Mouse (Mus musculus) lung, adult 18-20 months (tissue): Measurements from ENCODE around the gene D930020B18Rik.

Source experiments
- DNase-seq, 2 experiments: peaks; one replicate each; pipeline ENCODE4 v3.0.0; 2022; ENCODE audit warnings: mixed read lengths in 2 of 2

The D930020B18Rik gene

DNA sequence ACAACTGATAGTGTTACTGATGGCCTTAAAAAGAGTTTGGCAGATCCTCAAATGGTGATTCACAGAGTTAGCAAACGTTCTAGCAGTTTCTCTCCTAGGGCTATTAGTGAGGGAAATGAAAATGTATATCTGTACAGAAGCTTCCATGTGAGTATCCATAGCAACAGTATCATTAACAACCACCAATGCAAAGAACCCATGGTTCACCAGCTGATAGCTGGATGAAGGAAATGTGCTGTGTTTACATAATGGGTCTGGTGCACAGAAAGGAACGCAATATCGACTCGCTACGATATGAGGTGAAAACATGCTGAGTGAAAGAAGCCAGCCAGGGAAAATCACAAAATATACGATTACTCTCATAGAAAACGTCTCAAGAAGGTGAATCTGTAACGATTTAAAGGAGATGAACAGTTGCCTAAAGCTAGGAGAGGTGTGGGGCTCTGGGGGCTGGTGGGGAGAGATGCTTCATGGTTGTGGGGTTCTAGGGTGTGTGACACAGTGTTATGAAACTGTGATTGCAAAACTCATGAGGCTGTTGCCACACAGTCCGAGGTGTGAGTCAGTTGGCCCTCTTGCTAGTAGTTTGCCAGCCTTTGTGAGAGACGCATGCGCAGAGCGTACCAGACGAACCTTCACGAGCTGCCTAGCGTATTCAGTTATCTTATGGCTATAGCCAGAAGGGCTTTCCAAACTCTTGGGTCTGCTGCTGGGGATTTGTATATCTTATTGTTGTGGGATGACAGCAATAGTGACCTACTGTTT is 64.2 kb downstream of the D930020B18Rik start:
- peak; percentile 65 to 69 for DNase-seq

DNA sequence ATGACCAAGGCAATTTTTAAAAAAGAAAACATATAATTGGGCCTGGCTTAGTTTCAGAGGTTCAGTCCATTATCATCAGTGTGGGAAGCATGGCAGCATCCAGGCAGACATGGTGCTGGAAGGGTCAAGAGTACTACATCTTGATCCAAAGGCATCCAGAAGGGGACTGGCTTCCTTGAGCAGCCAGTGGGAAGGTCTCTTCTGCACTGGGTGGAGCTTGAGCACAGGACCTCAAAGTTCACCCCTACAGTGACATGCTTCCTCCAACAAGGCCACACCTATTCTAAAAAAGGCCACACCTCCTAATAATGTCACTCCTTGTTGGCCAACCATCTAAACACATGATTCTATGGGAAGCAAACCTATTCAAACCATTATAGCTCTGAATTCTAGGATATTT is 75.5 kb downstream of the D930020B18Rik start:
- DNase-seq: no peak

DNA sequence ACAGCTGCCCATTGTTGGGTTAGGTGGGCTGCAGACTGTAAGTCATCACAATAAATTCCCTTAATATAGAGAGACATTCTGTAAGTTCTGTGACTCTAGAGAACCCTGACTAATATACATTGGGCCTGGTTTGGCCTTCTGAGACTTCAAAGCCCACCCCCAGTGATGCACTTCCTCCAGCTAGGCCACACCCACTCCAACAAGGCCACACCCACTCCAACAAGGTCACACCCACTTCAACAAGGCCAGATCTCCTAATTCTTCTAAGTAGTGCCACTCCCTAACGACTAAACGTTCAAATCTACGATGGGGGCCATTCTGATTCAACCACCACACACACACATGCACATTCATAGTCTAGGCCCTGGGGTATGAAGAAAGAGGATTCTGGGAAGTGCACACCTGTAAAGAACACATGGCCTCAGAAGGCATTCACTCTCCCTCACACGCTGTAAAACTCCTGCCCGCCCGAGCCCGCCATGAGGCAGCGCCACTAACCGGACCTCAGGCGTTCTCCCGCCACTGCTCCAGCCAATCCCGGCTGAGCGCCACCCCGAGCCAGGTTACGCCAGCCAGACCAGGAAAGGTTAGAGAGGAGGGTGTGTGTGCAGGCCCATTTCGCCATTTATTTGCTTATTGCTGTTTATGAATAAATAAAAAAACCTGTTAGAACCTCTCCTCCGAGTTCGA is 77.7 kb downstream of the D930020B18Rik start:
- DNase-seq: no peak

DNA sequence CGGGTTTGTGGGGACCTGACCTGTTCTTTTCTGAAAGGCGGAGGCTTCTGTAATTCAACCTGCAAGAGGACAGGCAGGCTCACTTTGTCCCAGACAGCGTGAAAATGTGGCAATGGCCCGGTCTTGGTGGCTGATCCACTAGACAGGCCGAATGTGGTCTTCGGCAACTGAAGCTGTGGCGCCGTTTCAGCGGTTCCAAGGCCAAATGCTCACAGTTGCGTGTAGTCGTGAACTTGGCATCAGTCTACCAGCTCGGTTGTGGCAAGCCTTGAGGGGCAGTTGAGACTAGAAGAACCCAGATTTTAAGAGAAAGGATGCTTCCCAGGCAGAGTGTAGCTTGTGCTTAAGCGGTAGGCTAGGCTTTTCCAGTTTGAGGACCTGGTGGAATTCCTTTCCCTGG is 79.3 kb downstream of the D930020B18Rik start:
- DNase-seq: no peak

DNA sequence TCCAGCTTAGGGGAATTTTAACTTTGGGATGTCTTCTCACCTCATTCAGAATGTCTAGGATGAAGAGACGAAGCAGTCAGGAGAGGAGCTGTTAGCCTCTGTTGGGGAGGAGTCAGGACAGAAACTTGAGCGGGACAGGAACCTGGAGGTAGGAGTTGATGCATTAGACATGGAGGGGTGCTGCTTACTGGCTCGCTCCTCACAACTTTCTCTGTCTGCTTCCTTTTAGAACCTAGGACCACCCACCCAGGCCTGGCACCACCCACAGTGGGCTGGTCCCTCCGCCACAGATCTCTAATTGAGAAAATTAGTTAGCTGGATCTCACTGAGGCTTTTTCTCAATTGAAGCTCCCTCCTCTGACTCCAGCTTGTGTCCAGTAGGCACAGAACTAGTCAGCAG is 85.1 kb downstream of the D930020B18Rik start:
- DNase-seq: no peak

DNA sequence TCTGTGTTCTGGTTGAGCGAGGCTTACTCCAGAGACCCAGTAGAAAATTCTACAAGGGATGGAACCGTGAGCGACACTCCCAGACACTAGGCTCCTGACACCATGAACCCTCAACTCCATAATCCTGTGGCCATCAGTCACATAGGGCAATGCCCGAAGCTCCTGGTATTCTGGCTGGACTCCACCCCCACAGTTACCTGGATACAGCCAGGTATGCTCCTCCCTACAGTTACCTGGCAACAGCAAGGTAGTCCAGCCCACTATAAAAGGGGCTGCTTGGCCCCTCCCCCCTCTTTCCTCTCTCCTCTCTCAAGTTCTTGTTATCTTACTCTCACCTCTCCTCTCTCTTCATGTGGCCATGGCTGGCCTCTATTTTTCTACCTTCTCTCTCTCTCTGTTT is 85.8 kb downstream of the D930020B18Rik start:
- DNase-seq: no peak

DNA sequence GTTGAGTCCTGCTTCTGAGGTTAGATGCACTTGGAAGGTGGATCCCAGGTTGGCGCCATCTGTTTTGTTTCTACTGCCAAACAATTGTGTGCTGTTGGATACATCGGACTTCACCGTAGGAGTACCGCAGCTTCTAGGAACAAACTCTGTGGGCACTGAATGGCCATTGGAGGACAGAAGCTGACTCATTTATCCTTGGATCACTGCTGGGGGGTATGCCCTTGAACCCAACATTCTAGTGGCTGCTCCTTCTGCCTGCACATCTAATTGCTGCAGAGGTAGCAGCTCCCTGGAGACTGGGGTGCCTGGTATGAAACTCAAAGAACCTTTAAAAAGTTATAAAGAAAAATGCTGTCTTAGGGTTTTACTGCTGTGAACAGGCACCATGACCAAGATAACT is 86.8 kb downstream of the D930020B18Rik start:
- DNase-seq: no peak

DNA sequence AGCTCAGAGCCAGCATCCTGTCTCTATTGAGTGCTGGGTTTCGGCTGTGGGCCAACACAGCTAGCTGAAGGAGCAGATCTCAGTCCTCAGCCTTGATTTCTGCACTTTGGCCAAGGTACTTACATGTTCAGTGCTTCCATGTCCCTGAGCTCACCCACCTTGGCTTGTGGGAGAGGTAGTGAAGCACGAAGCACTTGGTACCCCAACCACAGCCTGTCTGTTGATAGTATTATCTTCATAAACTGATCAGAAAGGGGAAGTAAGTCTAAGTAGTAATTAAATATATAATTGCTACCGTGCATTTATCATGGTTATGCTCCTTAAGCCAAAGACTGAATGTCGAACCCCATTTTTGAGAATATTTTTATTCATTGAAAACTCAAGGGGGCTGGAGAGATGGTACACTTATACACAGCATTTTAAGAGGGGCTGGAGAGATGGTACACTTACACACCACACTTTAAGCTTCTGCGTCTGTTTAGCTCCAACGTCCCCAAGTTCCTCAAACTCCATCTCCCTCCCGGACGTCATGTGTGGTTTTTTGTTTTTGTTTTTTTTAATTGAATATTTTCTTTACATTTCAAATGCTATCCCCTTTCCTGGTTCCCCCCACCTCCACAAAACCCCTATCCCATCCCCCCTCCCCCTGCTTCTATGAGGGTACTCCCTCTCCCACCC is 89.8 kb downstream of the D930020B18Rik start:
- no peak for DNase-seq

DNA sequence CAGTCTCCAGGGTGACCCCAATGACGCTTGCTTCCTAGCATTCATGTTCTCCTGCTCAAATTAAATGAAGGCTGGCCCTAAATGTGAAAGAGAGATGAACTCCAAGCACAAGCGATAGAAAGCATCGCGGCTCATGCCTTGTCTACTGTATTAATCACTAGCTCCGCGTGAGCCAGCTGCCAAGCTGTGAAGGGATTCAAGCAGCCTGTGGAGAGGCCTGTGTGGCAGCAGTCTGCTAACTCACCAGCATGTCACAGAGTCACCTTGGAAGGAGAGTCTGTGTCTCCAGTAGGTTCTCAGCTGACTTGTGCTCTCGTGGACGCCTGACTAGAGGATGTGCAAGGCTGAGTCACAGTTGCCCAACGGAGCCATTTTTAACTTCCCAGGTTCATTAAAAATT is 91.2 kb downstream of the D930020B18Rik start:
- no peak for DNase-seq

DNA sequence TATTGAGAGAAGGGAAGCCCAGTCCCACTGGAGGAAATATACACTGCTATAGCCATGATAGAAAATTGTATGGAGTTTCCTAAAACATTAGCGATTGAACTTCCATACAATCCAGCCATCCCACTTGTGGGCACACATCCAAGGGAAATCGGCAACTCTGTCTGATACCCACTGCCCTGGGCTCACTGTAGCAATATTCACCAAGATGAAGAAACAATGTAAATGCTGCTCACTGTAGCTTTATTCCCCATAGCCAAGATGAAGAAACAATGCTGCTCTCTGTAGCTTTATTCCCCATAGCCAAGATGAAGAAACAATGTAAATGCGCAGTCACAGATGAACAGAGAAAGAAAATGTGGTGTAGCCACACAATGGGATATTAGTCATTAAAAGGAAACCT is 95.9 kb downstream of the D930020B18Rik start:
- DNase-seq: no peak

DNA sequence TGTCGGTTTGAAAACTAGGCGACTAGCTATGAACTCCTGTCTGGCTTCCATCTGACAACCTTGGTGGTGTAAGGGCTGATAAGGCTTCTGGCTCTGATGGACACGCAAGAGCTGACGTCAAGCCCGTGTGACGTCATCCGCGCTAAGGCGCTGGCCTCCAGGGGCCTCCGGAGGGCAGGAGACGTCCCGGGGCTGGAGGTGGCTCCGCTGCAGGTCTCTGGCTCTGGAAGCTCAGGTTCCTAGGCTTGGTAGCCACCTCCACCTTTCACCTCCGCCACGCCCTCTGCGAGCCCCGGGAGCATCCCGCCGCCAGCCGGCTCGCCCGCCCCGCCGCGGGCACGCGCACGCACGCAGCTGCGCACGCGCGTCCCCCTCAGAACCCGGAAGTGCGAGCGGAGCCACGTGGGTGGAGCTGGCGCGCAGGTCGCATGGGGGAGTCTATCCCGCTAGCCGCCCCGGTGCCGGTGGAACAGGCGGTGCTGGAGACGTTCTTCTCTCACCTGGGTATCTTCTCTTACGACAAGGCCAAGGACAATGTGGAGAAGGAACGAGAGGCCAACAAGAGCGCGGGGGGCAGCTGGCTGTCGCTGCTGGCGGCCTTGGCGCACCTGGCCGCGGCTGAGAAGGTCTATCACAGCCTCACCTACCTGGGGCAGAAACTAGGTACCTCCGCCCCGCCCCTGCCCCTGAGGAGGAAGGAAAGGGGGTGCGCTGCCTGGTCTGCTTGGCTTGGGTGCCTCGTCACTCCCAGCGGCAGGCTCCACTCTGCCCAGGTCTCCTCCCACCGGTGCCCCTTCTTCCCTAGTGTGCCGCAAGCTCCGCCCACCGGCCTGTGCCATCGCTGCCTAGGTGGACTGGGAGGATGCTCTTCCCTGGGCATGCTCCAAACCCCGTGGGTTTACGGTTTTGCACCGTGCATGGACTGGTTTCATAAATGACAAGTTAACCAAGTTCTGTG is 98.4 kb downstream of the D930020B18Rik start, which contains the start of gene BC048403:
Gene BC048403 (plus strand): TSS at position 390 of the 958 bp plus-strand sequence.
- peak; percentile 82 to 87 for DNase-seq

DNA sequence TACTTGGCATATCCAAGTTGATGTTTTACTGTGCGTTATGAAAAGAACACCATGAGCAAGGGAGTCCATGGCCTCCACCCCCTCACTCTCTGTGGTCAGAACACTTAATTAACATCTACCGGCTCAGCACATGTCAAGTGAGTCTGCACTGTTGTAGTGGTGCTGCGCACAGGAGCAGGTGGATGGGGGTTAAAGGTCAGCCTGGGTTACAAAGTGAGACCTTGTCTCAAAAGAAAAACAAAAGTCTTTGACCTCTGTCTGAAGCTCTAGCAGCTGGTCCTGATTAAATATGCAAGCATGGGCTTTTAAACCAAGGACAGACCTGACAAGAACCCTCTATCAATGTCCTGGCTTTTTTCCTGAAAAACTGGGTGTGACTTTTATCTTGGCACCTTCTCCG is 100.9 kb downstream of the D930020B18Rik start:
- DNase-seq: no peak
